Mouse (Mus musculus): ENCODE measurements at regions not wholly inside any gene's neighbourhood (a gene's known extent, or its start where the extent isn't known, plus 50 kb on each side); places are given as distances from the start of the nearest gene placed in this dataset.
A peak's percentile ranks its signal among the peaks of the same experiment; 100 is the strongest.

- Histone ChIP-seq H3K9me3 (replicated peaks; ENCODE audit: low read length) (no peaks in the 10 kb centered on the region), H3K27me3 (ENCODE audit: insufficient read depth, low read length) (no peaks in the 10 kb centered on the region), H3K4me3 (replicated peaks; ENCODE audit: low read depth, low read length) (no peak overlapping the region), H3K9ac (ENCODE audit: low read depth, low read length) (no peak overlapping the region), H3K4me2 (ENCODE audit: low read length) (no peak overlapping the region), H3K4me1 (replicated peaks; ENCODE audit: insufficient read depth, low read length) (no peaks in the 10 kb centered on the region), H3K27ac (no peak overlapping the region), H3K36me3 (ENCODE audit: insufficient read depth, low read length) (no peaks in the 10 kb centered on the region)
- TF ChIP-seq CTCF (IDR thresholded peaks at IDR 0.05; ENCODE audit: low read depth) = 0 out of 2 replicates have a peak, but pooled peaks have one; percentile 13
- 65% methylated on average over 2 of the region's 2 CpGs for WGBS
- DNase-seq (ENCODE audit: low spot score) (no peak), ATAC-seq (replicated peaks; ENCODE audit: low FRiP score, low read depth) (no peak)
Measured at GRCm38 (mm10) chr1:189099121-189099520, 91.5 kb upstream of the Kctd3 start.

- Histone ChIP-seq H3K36me3 (ENCODE audit: insufficient read depth, low read length) (no peaks in the 10 kb centered on the region), H3K4me3 (replicated peaks; ENCODE audit: low read depth, low read length) (no peak overlapping the region), H3K9me3 (replicated peaks; ENCODE audit: low read length) (no peaks in the 10 kb centered on the region), H3K4me2 (ENCODE audit: low read length) (no peak overlapping the region), H3K27ac (no peak overlapping the region), H3K27me3 (ENCODE audit: insufficient read depth, low read length) (no peaks in the 10 kb centered on the region), H3K9ac (ENCODE audit: low read depth, low read length) (no peak overlapping the region), H3K4me1 (replicated peaks; ENCODE audit: insufficient read depth, low read length) (no peaks in the 10 kb centered on the region)
- TF ChIP-seq CTCF (IDR thresholded peaks at IDR 0.05; ENCODE audit: low read depth) = no peak
- WGBS = 91% methylated on average over 3 of the region's 3 CpGs
- DNase-seq (ENCODE audit: low spot score) (no peak), ATAC-seq (replicated peaks; ENCODE audit: low FRiP score, low read depth) (no peak)
Measured at GRCm38 (mm10) chr1:189092819-189093218, 85.2 kb upstream of the Kctd3 start.

GRCm38 (mm10) chr1:189085245-189085644 lies 77.6 kb upstream of the Kctd3 start:
- 87% methylated on average over 2 of the region's 2 CpGs for WGBS
- DNase-seq (ENCODE audit: low spot score) = no peak

GRCm38 (mm10) chr1:189081267-189081666 lies 73.6 kb upstream of the Kctd3 start:
- no peak overlapping the region for H3K4me2 ChIP-seq (ENCODE audit: low read length)
- 35% methylated on average over 2 of the region's 2 CpGs for WGBS

More at GRCm38 (mm10) chr1:189085245-189085644, 77.6 kb upstream of the Kctd3 start:
- no peak overlapping the region for H3K27ac ChIP-seq
- H3K9ac ChIP-seq (ENCODE audit: low read depth, low read length) = no peak overlapping the region
- H3K4me1 ChIP-seq (replicated peaks; ENCODE audit: insufficient read depth, low read length) = no peaks in the 10 kb centered on the region
- no peak overlapping the region for H3K4me3 ChIP-seq (replicated peaks; ENCODE audit: low read depth, low read length)
- no peaks in the 10 kb centered on the region for H3K36me3 ChIP-seq (ENCODE audit: insufficient read depth, low read length)
- H3K4me2 ChIP-seq (ENCODE audit: low read length) = no peak overlapping the region
- no peaks in the 10 kb centered on the region for H3K9me3 ChIP-seq (replicated peaks; ENCODE audit: low read length)
- no peak for ATAC-seq (replicated peaks; ENCODE audit: low FRiP score, low read depth)
- no peaks in the 10 kb centered on the region for H3K27me3 ChIP-seq (ENCODE audit: insufficient read depth, low read length)
- no peak for TF ChIP-seq CTCF (IDR thresholded peaks at IDR 0.05; ENCODE audit: low read depth)

GRCm38 (mm10) chr1:189080797-189081196 lies 73.2 kb upstream of the Kctd3 start:
- Histone ChIP-seq H3K4me2 (ENCODE audit: low read length) (no peak overlapping the region), H3K9me3 (replicated peaks; ENCODE audit: low read length) (no peaks in the 10 kb centered on the region), H3K27me3 (ENCODE audit: insufficient read depth, low read length) (no peaks in the 10 kb centered on the region), H3K4me1 (replicated peaks; ENCODE audit: insufficient read depth, low read length) (no peaks in the 10 kb centered on the region), H3K36me3 (ENCODE audit: insufficient read depth, low read length) (no peaks in the 10 kb centered on the region), H3K4me3 (replicated peaks; ENCODE audit: low read depth, low read length) (no peak overlapping the region), H3K27ac (no peak overlapping the region), H3K9ac (ENCODE audit: low read depth, low read length) (no peak overlapping the region)
- peak; percentile 89 for TF ChIP-seq CTCF (IDR thresholded peaks at IDR 0.05; ENCODE audit: low read depth)
- ATAC-seq (replicated peaks; ENCODE audit: low FRiP score, low read depth) (peak; percentile 46; the same call in 1 of the 2 replicates), DNase-seq (ENCODE audit: low spot score) (peak; percentile 74)
- 20% methylated on average over 9 of the region's 9 CpGs for WGBS

More at GRCm38 (mm10) chr1:189081267-189081666, 73.6 kb upstream of the Kctd3 start:
- Histone ChIP-seq H3K9ac (ENCODE audit: low read depth, low read length) (no peak overlapping the region), H3K9me3 (replicated peaks; ENCODE audit: low read length) (no peaks in the 10 kb centered on the region), H3K27me3 (ENCODE audit: insufficient read depth, low read length) (no peaks in the 10 kb centered on the region), H3K4me1 (replicated peaks; ENCODE audit: insufficient read depth, low read length) (no peaks in the 10 kb centered on the region), H3K36me3 (ENCODE audit: insufficient read depth, low read length) (no peaks in the 10 kb centered on the region), H3K27ac (no peak overlapping the region), H3K4me3 (replicated peaks; ENCODE audit: low read depth, low read length) (no peak overlapping the region)
- DNase-seq (ENCODE audit: low spot score) (no peak), ATAC-seq (replicated peaks; ENCODE audit: low FRiP score, low read depth) (no peak)
- no peak for TF ChIP-seq CTCF (IDR thresholded peaks at IDR 0.05; ENCODE audit: low read depth)

- Histone ChIP-seq H3K27ac (no peak overlapping the region), H3K36me3 (ENCODE audit: insufficient read depth, low read length) (no peaks in the 10 kb centered on the region), H3K9ac (ENCODE audit: low read depth, low read length) (no peak overlapping the region), H3K27me3 (ENCODE audit: insufficient read depth, low read length) (no peaks in the 10 kb centered on the region), H3K9me3 (replicated peaks; ENCODE audit: low read length) (no peaks in the 10 kb centered on the region), H3K4me3 (replicated peaks; ENCODE audit: low read depth, low read length) (no peak overlapping the region), H3K4me2 (ENCODE audit: low read length) (no peak overlapping the region), H3K4me1 (replicated peaks; ENCODE audit: insufficient read depth, low read length) (no peaks in the 10 kb centered on the region)
- WGBS = 66% methylated on average over 11 of the region's 11 CpGs
- no peak for ATAC-seq (replicated peaks; ENCODE audit: low FRiP score, low read depth)
- no peak for TF ChIP-seq CTCF (IDR thresholded peaks at IDR 0.05; ENCODE audit: low read depth)
- no peak for DNase-seq (ENCODE audit: low spot score)
Measured at GRCm38 (mm10) chr1:189079451-189080410, 72.1 kb upstream of the Kctd3 start.
